In the genomic region with DNA sequence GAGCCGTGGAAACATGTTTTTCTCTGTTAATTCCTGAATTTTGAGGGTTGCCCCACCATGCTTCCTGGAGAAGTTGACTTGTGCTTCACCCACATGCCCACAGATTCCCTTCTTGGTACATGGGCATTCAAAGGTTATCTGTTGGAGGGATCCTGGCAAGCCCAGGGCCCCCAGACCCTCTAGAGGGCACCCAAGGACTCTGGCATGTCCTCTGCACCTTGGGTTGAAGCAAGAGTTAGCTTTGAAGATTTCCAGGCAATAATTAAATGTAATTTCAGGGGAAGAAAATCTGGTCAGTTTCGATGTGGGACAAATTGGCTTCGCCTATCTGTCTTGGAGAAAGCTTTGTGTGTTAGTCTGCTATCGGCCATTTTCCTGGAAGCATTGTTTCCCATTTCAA, we compare ENCODE assay signal across 11 mouse cellular contexts.
DNase-seq lines count a peak whose midpoint lies in the region; ATAC-seq and TF ChIP-seq lines count a peak whose summit lies in the region.
"Had no signal": no experiment of that assay in that cellular context is flagged by ENCODE, and none has a peak within 500 bp of the region (broad histone marks: within the 10 kb centered on the region; RNA-seq: fewer than 3 reads in every experiment).

No protein-coding gene starts in this region.

- DNase-seq in heart, postnatal 0 days (ENCODE audit: low spot score) = no peak
- DNase-seq in heart, adult 9 months (ENCODE audit: low spot score in 2 of 2) = no peak
- DNase-seq in left cerebral cortex, postnatal 4 days = peak; percentile 47
- DNase-seq in left cerebral cortex, adult 9 months (ENCODE audit: low spot score in 2 of 2) = no peak
- DNase-seq in brain, adult 2 months (ENCODE audit: low read depth, low spot score) = peak; percentile 23
- no peak for DNase-seq in stomach, postnatal 0 days (ENCODE audit: low spot score)
- DNase-seq in urinary bladder, adult 18-20 months (ENCODE audit: low spot score in 2 of 2) = no peak
- DNase-seq: cerebellum, adult 2 months had no signal

- H3K27me3 ChIP-seq in heart, postnatal 0 days (ENCODE audit: control insufficient read depth, insufficient read depth, low read length) = no peaks in the 10 kb centered on the region
- no peaks in the 10 kb centered on the region for H3K27me3 ChIP-seq in stomach, postnatal 0 days (ENCODE audit: control insufficient read depth, insufficient read depth, low read length)
- H3K27me3 ChIP-seq: limb, embryonic 15.5 days; lung, embryonic 15.5 days had no signal

- no peak overlapping the region for H3K4me2 ChIP-seq in heart, postnatal 0 days (ENCODE audit: low read depth, low read length)
- no peak overlapping the region for H3K4me2 ChIP-seq in stomach, postnatal 0 days (replicated peaks; ENCODE audit: low read depth)
- H3K4me2 ChIP-seq: limb, embryonic 15.5 days; lung, embryonic 15.5 days had no signal

- TF ChIP-seq EP300 in heart, postnatal 0 days (IDR thresholded peaks at IDR 0.05; ENCODE audit: low read depth) = no peak
- no peak for TF ChIP-seq EP300 in stomach, postnatal 0 days (optimal IDR thresholded peaks at IDR 0.05)

- no peak overlapping the region for H3K27ac ChIP-seq in heart, postnatal 0 days (ENCODE audit: low read depth)
- H3K27ac ChIP-seq in stomach, postnatal 0 days (replicated peaks) = no peak overlapping the region
- H3K27ac ChIP-seq: limb, embryonic 15.5 days; lung, embryonic 15.5 days had no signal

- no peak overlapping the region for H3K9ac ChIP-seq in heart, postnatal 0 days (replicated peaks; ENCODE audit: low read depth, low read length)
- H3K9ac ChIP-seq in stomach, postnatal 0 days (ENCODE audit: low read length) = no peak overlapping the region
- H3K9ac ChIP-seq: limb, embryonic 15.5 days; lung, embryonic 15.5 days had no signal

- peak; percentile 18; the same call in 1 of the 2 replicates for TF ChIP-seq CTCF in heart, postnatal 0 days (IDR thresholded peaks at IDR 0.05; ENCODE audit: low read depth)
- TF ChIP-seq CTCF in stomach, postnatal 0 days (IDR thresholded peaks at IDR 0.05; ENCODE audit: low read depth) = peak; percentile 53

- no peak for ATAC-seq in heart, postnatal 0 days (ENCODE audit: insufficient read depth, low read depth)
- no peak for ATAC-seq in stomach, postnatal 0 days (ENCODE audit: low FRiP score, low TSS enrichment)
- ATAC-seq: CD4-positive, CD25-positive, alpha-beta regulatory T cell, adult 4 months had no signal

- intact Hi-C loops in left cerebral cortex, postnatal 4 days (cut with DNase I) = loop anchor here (10.0 kb wide), 2 partner anchors 335 to 445 kb away; partner anchors contain the start of gene Zmiz1

- no peaks in the 10 kb centered on the region for H3K4me1 ChIP-seq in heart, postnatal 0 days (ENCODE audit: control insufficient read depth, insufficient read depth)
- H3K4me1 ChIP-seq in stomach, postnatal 0 days (replicated peaks; ENCODE audit: control insufficient read depth, insufficient read depth) = no peaks in the 10 kb centered on the region; the same call in 1 of the 2 replicates
- H3K4me1 ChIP-seq: lung, embryonic 15.5 days had no signal

- 83% methylated on average over 4 of the region's 4 CpGs for WGBS in heart, postnatal 0 days
- WGBS in stomach, postnatal 0 days = 79% methylated on average over 4 of the region's 4 CpGs

- H3K4me3 ChIP-seq in heart, postnatal 0 days (ENCODE audit: low read depth, low read length) = no peak overlapping the region
- H3K4me3 ChIP-seq in stomach, postnatal 0 days (ENCODE audit: low read depth, low read length) = no peak overlapping the region
- H3K4me3 ChIP-seq: limb, embryonic 15.5 days; lung, embryonic 15.5 days had no signal

- no peaks in the 10 kb centered on the region for H3K36me3 ChIP-seq in heart, postnatal 0 days (replicated peaks; ENCODE audit: control insufficient read depth, insufficient read depth, low read length)
- no peaks in the 10 kb centered on the region for H3K36me3 ChIP-seq in stomach, postnatal 0 days (ENCODE audit: control insufficient read depth, insufficient read depth, low read length)
- H3K36me3 ChIP-seq: limb, embryonic 15.5 days; lung, embryonic 15.5 days had no signal

- H3K9me3 ChIP-seq in heart, postnatal 0 days (replicated peaks; ENCODE audit: control insufficient read depth, low read length) = no peaks in the 10 kb centered on the region
- no peaks in the 10 kb centered on the region for H3K9me3 ChIP-seq in stomach, postnatal 0 days (ENCODE audit: control insufficient read depth, low read length)
- H3K9me3 ChIP-seq: limb, embryonic 15.5 days; lung, embryonic 15.5 days had no signal

Comparison
In these comparisons a context has a peak if more than half of its experiments do, and no peak if none do; other contexts are left out.
1. DNase-seq: peak in left cerebral cortex, postnatal 4 days (single experiment) and brain, adult 2 months (single experiment); none in heart, postnatal 0 days (single experiment), heart, adult 9 months (0 of 2), left cerebral cortex, adult 9 months (0 of 2), stomach, postnatal 0 days (single experiment) and urinary bladder, adult 18-20 months (0 of 2).